Comparison of ENCODE assay signal across 16 mouse cellular contexts in genomic region chr17:52459303-52459996, GRCm38 (mm10).
DNase-seq lines count a peak whose midpoint lies in the region; ATAC-seq lines count a peak whose summit lies in the region.
"Had no signal": no experiment of that assay in that cellular context is flagged by ENCODE, and none has a peak within 500 bp of the region (broad histone marks: within the 10 kb centered on the region; RNA-seq: fewer than 3 reads in every experiment).

No protein-coding gene starts in this region.

- no peaks in the 10 kb centered on the region for H3K27me3 ChIP-seq in forebrain, embryonic 13.5 days
- H3K27me3 ChIP-seq in forebrain, embryonic 10.5 days (ENCODE audit: poor library complexity, severe bottlenecking), result no peaks in the 10 kb centered on the region
- no peaks in the 10 kb centered on the region for H3K27me3 ChIP-seq in forebrain, embryonic 14.5 days (replicated peaks; ENCODE audit: control insufficient read depth, insufficient read depth, low read length)
- H3K27me3 ChIP-seq in hindbrain, embryonic 14.5 days (ENCODE audit: control insufficient read depth, insufficient read depth, low read length), result no peaks in the 10 kb centered on the region
- H3K27me3 ChIP-seq: intestine, embryonic 15.5 days; liver, embryonic 13.5 days had no signal

- H3K9me3 ChIP-seq in forebrain, embryonic 13.5 days (replicated peaks), result no peaks in the 10 kb centered on the region
- H3K9me3 ChIP-seq in forebrain, embryonic 10.5 days, result no peaks in the 10 kb centered on the region
- no peaks in the 10 kb centered on the region for H3K9me3 ChIP-seq in forebrain, embryonic 14.5 days (replicated peaks; ENCODE audit: control insufficient read depth, low read length)
- no peaks in the 10 kb centered on the region for H3K9me3 ChIP-seq in hindbrain, embryonic 14.5 days (ENCODE audit: control insufficient read depth, low read length)
- H3K9me3 ChIP-seq: intestine, embryonic 15.5 days; limb, embryonic 10.5 days; liver, embryonic 13.5 days had no signal

- H3K4me3 ChIP-seq in forebrain, embryonic 13.5 days, result no peak overlapping the region
- H3K4me3 ChIP-seq in forebrain, embryonic 10.5 days, result no peak overlapping the region
- H3K4me3 ChIP-seq in forebrain, embryonic 14.5 days (ENCODE audit: low read depth, low read length), result no peak overlapping the region
- no peak overlapping the region for H3K4me3 ChIP-seq in hindbrain, embryonic 14.5 days (replicated peaks; ENCODE audit: low read length)
- H3K4me3 ChIP-seq: intestine, embryonic 15.5 days; limb, embryonic 10.5 days; liver, embryonic 13.5 days had no signal

- H3K4me2 ChIP-seq in forebrain, embryonic 13.5 days, result 0 out of 2 replicates have a peak overlapping the region, but pooled peaks have one; percentile 1
- peak overlapping the region; percentile 20; the same call in 1 of the 2 replicates for H3K4me2 ChIP-seq in forebrain, embryonic 14.5 days (ENCODE audit: low read length)
- peak overlapping the region; percentile 29 for H3K4me2 ChIP-seq in hindbrain, embryonic 14.5 days (replicated peaks)
- H3K4me2 ChIP-seq: intestine, embryonic 15.5 days; liver, embryonic 13.5 days had no signal

- H3K27ac ChIP-seq in forebrain, embryonic 13.5 days, result peak overlapping the region; percentile 65
- H3K27ac ChIP-seq in forebrain, embryonic 10.5 days, result no peak overlapping the region
- peak overlapping the region; percentile 4; the same call in 1 of the 2 replicates for H3K27ac ChIP-seq in forebrain, embryonic 14.5 days (ENCODE audit: low read depth, low read length)
- H3K27ac ChIP-seq in hindbrain, embryonic 14.5 days, result peak overlapping the region; percentile 51; the same call in 1 of the 2 replicates
- H3K27ac ChIP-seq: intestine, embryonic 15.5 days; kidney, postnatal 0 days; limb, embryonic 10.5 days; liver, embryonic 13.5 days had no signal

- peaks cover 19% of the 10 kb centered on the region for H3K4me1 ChIP-seq in forebrain, embryonic 13.5 days
- H3K4me1 ChIP-seq in forebrain, embryonic 10.5 days, result peaks cover 12% of the 10 kb centered on the region
- peaks cover 11% of the 10 kb centered on the region for H3K4me1 ChIP-seq in forebrain, embryonic 14.5 days (ENCODE audit: control insufficient read depth, insufficient read depth, low read length)
- peaks cover 14% of the 10 kb centered on the region for H3K4me1 ChIP-seq in hindbrain, embryonic 14.5 days (replicated peaks; ENCODE audit: control insufficient read depth, insufficient read depth, low read length)
- H3K4me1 ChIP-seq: intestine, embryonic 15.5 days; limb, embryonic 10.5 days; liver, embryonic 13.5 days had no signal

- no peak overlapping the region for H3K9ac ChIP-seq in forebrain, embryonic 13.5 days
- H3K9ac ChIP-seq in forebrain, embryonic 14.5 days (ENCODE audit: low read length), result no peak overlapping the region; the same call in 1 of the 2 replicates
- H3K9ac ChIP-seq in hindbrain, embryonic 14.5 days, result peak overlapping the region; percentile 34; the same call in 1 of the 2 replicates
- H3K9ac ChIP-seq: intestine, embryonic 15.5 days; liver, embryonic 13.5 days had no signal

- H3K36me3 ChIP-seq in forebrain, embryonic 13.5 days (ENCODE audit: poor library complexity, severe bottlenecking), result no peaks in the 10 kb centered on the region
- H3K36me3 ChIP-seq in forebrain, embryonic 10.5 days (replicated peaks), result no peaks in the 10 kb centered on the region
- H3K36me3 ChIP-seq in forebrain, embryonic 14.5 days (ENCODE audit: control insufficient read depth, insufficient read depth, low read length), result no peaks in the 10 kb centered on the region
- H3K36me3 ChIP-seq in hindbrain, embryonic 14.5 days (replicated peaks; ENCODE audit: control insufficient read depth, insufficient read depth), result no peaks in the 10 kb centered on the region
- H3K36me3 ChIP-seq: G1E; intestine, embryonic 15.5 days; limb, embryonic 10.5 days; liver, embryonic 13.5 days had no signal

- DNase-seq in forebrain, embryonic 10.5 days (ENCODE audit: extremely low spot score, low spot score), result no peak
- DNase-seq in forebrain, embryonic 14.5 days (ENCODE audit: low spot score), result peak; percentile 56
- DNase-seq in hindbrain, embryonic 14.5 days (ENCODE audit: low spot score), result peak; percentile 45
- DNase-seq in naive thymus-derived CD4-positive, alpha-beta T cell, adult 2 months (ENCODE audit: low read depth), result peak; percentile 27
- no peak for DNase-seq in urinary bladder, postnatal 4 days (ENCODE audit: low spot score in 2 of 2)
- DNase-seq in lung, postnatal 25 days (ENCODE audit: low spot score), result no peak
- DNase-seq: adrenal gland, adult 8-10 months; heart, adult 18-20 months; liver, embryonic 13.5 days; right cerebral cortex, postnatal 25 days had no signal

- peak; percentile 46 for ATAC-seq in forebrain, embryonic 13.5 days
- ATAC-seq in forebrain, embryonic 14.5 days, result peak; percentile 40
- peak; percentile 47; the same call in 1 of the 2 replicates for ATAC-seq in hindbrain, embryonic 14.5 days (ENCODE audit: low FRiP score)
- ATAC-seq: intestine, embryonic 15.5 days; lung, postnatal 0 days had no signal

- WGBS in forebrain, embryonic 13.5 days, result 37% methylated on average over 10 of the region's 10 CpGs
- WGBS in forebrain, embryonic 10.5 days, result 68% methylated on average over 10 of the region's 10 CpGs
- 37% methylated on average over 10 of the region's 10 CpGs for WGBS in forebrain, embryonic 14.5 days
- WGBS in hindbrain, embryonic 14.5 days, result 33% methylated on average over 10 of the region's 10 CpGs

Comparison
In these comparisons a context has a peak if more than half of its experiments do, and no peak if none do; other contexts are left out.
1. DNase-seq: peak in forebrain, embryonic 14.5 days (single experiment), hindbrain, embryonic 14.5 days (single experiment) and naive thymus-derived CD4-positive, alpha-beta T cell, adult 2 months (single experiment); none in forebrain, embryonic 10.5 days (single experiment), urinary bladder, postnatal 4 days (0 of 2) and lung, postnatal 25 days (single experiment).
2. Peak in every context shown above with its lines, with median percentiles within 50 percentile points of each other: ATAC-seq and H3K4me2 ChIP-seq.